8 mouse cellular contexts compared by ENCODE assay signal in genomic region chr19:7068661-7069531, GRCm38 (mm10). TPM values are rescaled to one million over a fixed set of nuclear protein-coding genes. Genes with fewer than 3 reads are reported as not detected.
DNase-seq lines count a peak whose midpoint lies in the region; ATAC-seq lines count a peak whose summit lies in the region.

No protein-coding gene starts in this region.

- H3K4me2 ChIP-seq in kidney, embryonic 15.5 days = peak overlapping the region; percentile 39; the same call in 1 of the 2 replicates
- H3K4me2 ChIP-seq in embryonic facial prominence, embryonic 11.5 days (ENCODE audit: low read depth, low read length) = no peak overlapping the region
- peak overlapping the region; percentile 40 for H3K4me2 ChIP-seq in hindbrain, embryonic 16.5 days (ENCODE audit: low read length)
- no peak overlapping the region for H3K4me2 ChIP-seq in neural tube, embryonic 14.5 days (ENCODE audit: low read depth, low read length)

- no peak overlapping the region for H3K4me3 ChIP-seq in kidney, embryonic 15.5 days (replicated peaks)
- H3K4me3 ChIP-seq in embryonic facial prominence, embryonic 11.5 days (ENCODE audit: low read depth, low read length) = no peak overlapping the region
- no peak overlapping the region for H3K4me3 ChIP-seq in hindbrain, embryonic 16.5 days (ENCODE audit: low read length)
- H3K4me3 ChIP-seq in neural tube, embryonic 14.5 days (ENCODE audit: low read depth, low read length) = no peak overlapping the region

- 33% methylated on average over 11 of the region's 11 CpGs for WGBS in kidney, embryonic 15.5 days
- 41% methylated on average over 11 of the region's 11 CpGs for WGBS in embryonic facial prominence, embryonic 11.5 days
- 23% methylated on average over 11 of the region's 11 CpGs for WGBS in hindbrain, embryonic 16.5 days
- 17% methylated on average over 11 of the region's 11 CpGs for WGBS in neural tube, embryonic 14.5 days

- no peaks in the 10 kb centered on the region for H3K36me3 ChIP-seq in kidney, embryonic 15.5 days
- no peaks in the 10 kb centered on the region for H3K36me3 ChIP-seq in embryonic facial prominence, embryonic 11.5 days (replicated peaks; ENCODE audit: control insufficient read depth, insufficient read depth, low read depth, low read length)
- no peaks in the 10 kb centered on the region for H3K36me3 ChIP-seq in hindbrain, embryonic 16.5 days (ENCODE audit: control insufficient read depth, insufficient read depth, low read length)
- no peaks in the 10 kb centered on the region for H3K36me3 ChIP-seq in neural tube, embryonic 14.5 days (ENCODE audit: control insufficient read depth, insufficient read depth, low read length)

- peak overlapping the region; percentile 79 for H3K27ac ChIP-seq in kidney, embryonic 15.5 days
- peak overlapping the region; percentile 35; the same call in 1 of the 2 replicates for H3K27ac ChIP-seq in embryonic facial prominence, embryonic 11.5 days (replicated peaks; ENCODE audit: low read depth, low read length)
- H3K27ac ChIP-seq in hindbrain, embryonic 16.5 days (ENCODE audit: low read depth, low read length) = peak overlapping the region; percentile 32; the same call in 1 of the 2 replicates
- no peak overlapping the region for H3K27ac ChIP-seq in neural tube, embryonic 14.5 days (ENCODE audit: low read depth, low read length)

- peaks cover 40% of the 10 kb centered on the region for H3K27me3 ChIP-seq in kidney, embryonic 15.5 days
- peaks cover 2% of the 10 kb centered on the region; the same call in 1 of the 2 replicates for H3K27me3 ChIP-seq in embryonic facial prominence, embryonic 11.5 days (ENCODE audit: control insufficient read depth, insufficient read depth, low read length)
- H3K27me3 ChIP-seq in hindbrain, embryonic 16.5 days (replicated peaks; ENCODE audit: control insufficient read depth, insufficient read depth, low read length) = no peaks in the 10 kb centered on the region
- H3K27me3 ChIP-seq in neural tube, embryonic 14.5 days (ENCODE audit: control insufficient read depth, insufficient read depth, low read length) = no peaks in the 10 kb centered on the region

- H3K9me3 ChIP-seq in kidney, embryonic 15.5 days (replicated peaks) = no peaks in the 10 kb centered on the region
- H3K9me3 ChIP-seq in embryonic facial prominence, embryonic 11.5 days (replicated peaks; ENCODE audit: control insufficient read depth, low read length) = no peaks in the 10 kb centered on the region
- H3K9me3 ChIP-seq in hindbrain, embryonic 16.5 days (ENCODE audit: control insufficient read depth, low read length) = no peaks in the 10 kb centered on the region
- no peaks in the 10 kb centered on the region for H3K9me3 ChIP-seq in neural tube, embryonic 14.5 days (ENCODE audit: control insufficient read depth, low read length)

- ATAC-seq in kidney, embryonic 15.5 days (replicated peaks; ENCODE audit: low FRiP score) = no peak
- ATAC-seq in embryonic facial prominence, embryonic 11.5 days (replicated peaks; ENCODE audit: insufficient number of reproducible peaks, low FRiP score, low TSS enrichment, low read depth) = 0 out of 2 replicates have a peak, but pooled peaks have one; percentile 1
- no peak for ATAC-seq in hindbrain, embryonic 16.5 days
- ATAC-seq in neural tube, embryonic 14.5 days (ENCODE audit: low read depth) = 0 out of 2 replicates have a peak, but pooled peaks have one; percentile 12

- DNase-seq in kidney, adult 11 months = no peak
- DNase-seq in embryonic facial prominence, embryonic 11.5 days (ENCODE audit: low spot score) = no peak
- no peak for DNase-seq in ovary, postnatal 10 days (ENCODE audit: low spot score)
- DNase-seq in right cerebral cortex, adult 2 months (ENCODE audit: low spot score in 2 of 2) = no peak
- no peak for DNase-seq in urinary bladder, postnatal 10 days (ENCODE audit: low spot score)

- no peak overlapping the region for H3K9ac ChIP-seq in kidney, embryonic 15.5 days
- peak overlapping the region; percentile 13; the same call in 1 of the 2 replicates for H3K9ac ChIP-seq in embryonic facial prominence, embryonic 11.5 days (replicated peaks; ENCODE audit: low read length)
- peak overlapping the region; percentile 14; the same call in 1 of the 2 replicates for H3K9ac ChIP-seq in hindbrain, embryonic 16.5 days (ENCODE audit: low read depth, low read length)
- no peak overlapping the region for H3K9ac ChIP-seq in neural tube, embryonic 14.5 days (replicated peaks; ENCODE audit: low read depth, low read length)

- H3K4me1 ChIP-seq in kidney, embryonic 15.5 days = peaks cover 83% of the 10 kb centered on the region
- peaks cover 18% of the 10 kb centered on the region for H3K4me1 ChIP-seq in embryonic facial prominence, embryonic 11.5 days (ENCODE audit: control insufficient read depth, insufficient read depth, low read length)
- H3K4me1 ChIP-seq in hindbrain, embryonic 16.5 days (ENCODE audit: control insufficient read depth, insufficient read depth, low read depth, low read length) = peaks cover 49% of the 10 kb centered on the region
- H3K4me1 ChIP-seq in neural tube, embryonic 14.5 days (ENCODE audit: control insufficient read depth, insufficient read depth, low read length) = peaks cover 56% of the 10 kb centered on the region

RNA-seq across cellular contexts. Expression of gene Macrod1, which starts 12.3 kb away (rescaled TPM):
- polyA plus RNA-seq in kidney, embryonic 15.5 days (2015; fragmentation: Nextera tagmentation; extraction: Ambion mirVana) = 13.9 and 14.8 TPM in 2 replicates
- polyA plus RNA-seq in embryonic facial prominence, embryonic 11.5 days (2014; fragmentation: Nextera tagmentation; extraction: Ambion mirVana) = 5.0 and 6.9 TPM in 2 replicates
- polyA plus RNA-seq in hindbrain, embryonic 16.5 days (2015; fragmentation: Nextera tagmentation; extraction: Ambion mirVana) = 6.3 and 7.1 TPM in 2 replicates
- 4.7 and 5.6 TPM in 2 replicates for polyA plus RNA-seq in neural tube, embryonic 14.5 days (2014; fragmentation: Nextera tagmentation; extraction: Ambion mirVana)

RNA-seq across cellular contexts. Expression of gene Stip1, which starts 29.1 kb away (rescaled TPM):
- 290 and 298 TPM in 2 replicates for polyA plus RNA-seq in kidney, embryonic 15.5 days (2015; fragmentation: Nextera tagmentation; extraction: Ambion mirVana)
- 400 and 412 TPM in 2 replicates for polyA plus RNA-seq in embryonic facial prominence, embryonic 11.5 days (2014; fragmentation: Nextera tagmentation; extraction: Ambion mirVana)
- polyA plus RNA-seq in hindbrain, embryonic 16.5 days (2015; fragmentation: Nextera tagmentation; extraction: Ambion mirVana) = 214 and 236 TPM in 2 replicates
- polyA plus RNA-seq in neural tube, embryonic 14.5 days (2014; fragmentation: Nextera tagmentation; extraction: Ambion mirVana) = 207 and 215 TPM in 2 replicates

RNA-seq across cellular contexts. Expression of gene Flrt1, which starts 36.6 kb away (rescaled TPM):
- polyA plus RNA-seq in kidney, embryonic 15.5 days (2015; fragmentation: Nextera tagmentation; extraction: Ambion mirVana) = 4.4 and 5.0 TPM in 2 replicates
- polyA plus RNA-seq in embryonic facial prominence, embryonic 11.5 days (2014; fragmentation: Nextera tagmentation; extraction: Ambion mirVana) = 3.0 and 4.4 TPM in 2 replicates
- polyA plus RNA-seq in hindbrain, embryonic 16.5 days (2015; fragmentation: Nextera tagmentation; extraction: Ambion mirVana) = 8.8 and 11.3 TPM in 2 replicates
- 11.0 and 13.3 TPM in 2 replicates for polyA plus RNA-seq in neural tube, embryonic 14.5 days (2014; fragmentation: Nextera tagmentation; extraction: Ambion mirVana)

RNA-seq across cellular contexts. Expression of gene Fermt3, which starts 49.6 kb away (rescaled TPM):
- 6.9 and 8.3 TPM in 2 replicates for polyA plus RNA-seq in kidney, embryonic 15.5 days (2015; fragmentation: Nextera tagmentation; extraction: Ambion mirVana)
- 6.3 and 6.6 TPM in 2 replicates for polyA plus RNA-seq in embryonic facial prominence, embryonic 11.5 days (2014; fragmentation: Nextera tagmentation; extraction: Ambion mirVana)
- 4.0 and 5.7 TPM in 2 replicates for polyA plus RNA-seq in hindbrain, embryonic 16.5 days (2015; fragmentation: Nextera tagmentation; extraction: Ambion mirVana)
- 1.9 and 4.9 TPM in 2 replicates for polyA plus RNA-seq in neural tube, embryonic 14.5 days (2014; fragmentation: Nextera tagmentation; extraction: Ambion mirVana)

Comparison
In these comparisons a context has a peak if more than half of its experiments do, and no peak if none do; other contexts are left out.
1. ATAC-seq: peak in embryonic facial prominence, embryonic 11.5 days (single experiment) and neural tube, embryonic 14.5 days (single experiment); none in kidney, embryonic 15.5 days (single experiment) and hindbrain, embryonic 16.5 days (single experiment).
2. H3K4me2 ChIP-seq: peak in kidney, embryonic 15.5 days (single experiment) and hindbrain, embryonic 16.5 days (single experiment); none in embryonic facial prominence, embryonic 11.5 days (single experiment) and neural tube, embryonic 14.5 days (single experiment).
3. H3K9ac ChIP-seq: peak in embryonic facial prominence, embryonic 11.5 days (single experiment) and hindbrain, embryonic 16.5 days (single experiment); none in kidney, embryonic 15.5 days (single experiment) and neural tube, embryonic 14.5 days (single experiment).